28 mouse cellular contexts compared by ENCODE assay signal in genomic region chr9:56810916-56811315, GRCm38 (mm10). TPM values are rescaled to one million over a fixed set of nuclear protein-coding genes. Genes with fewer than 3 reads are reported as not detected.
DNase-seq lines count a peak whose midpoint lies in the region; ATAC-seq and TF ChIP-seq lines count a peak whose summit lies in the region.
"Had no signal": no experiment of that assay in that cellular context is flagged by ENCODE, and none has a peak within 500 bp of the region (broad histone marks: within the 10 kb centered on the region; RNA-seq: fewer than 3 reads in every experiment).

No protein-coding gene starts in this region.

- H3K4me2 ChIP-seq in hindbrain, postnatal 0 days (ENCODE audit: low read depth, low read length) = no peak overlapping the region
- H3K4me2 ChIP-seq in hindbrain, embryonic 11.5 days (replicated peaks; ENCODE audit: low read depth, low read length) = no peak overlapping the region
- no peak overlapping the region for H3K4me2 ChIP-seq in lung, embryonic 14.5 days
- H3K4me2 ChIP-seq: embryonic facial prominence, embryonic 12.5 days; forebrain, embryonic 13.5 days; heart, embryonic 12.5 days; heart, embryonic 15.5 days; hindbrain, embryonic 14.5 days had no signal

- no peaks in the 10 kb centered on the region for H3K36me3 ChIP-seq in hindbrain, postnatal 0 days (ENCODE audit: insufficient read depth, low read length)
- H3K36me3 ChIP-seq in hindbrain, embryonic 11.5 days (ENCODE audit: control insufficient read depth, insufficient read depth, low read length) = no peaks in the 10 kb centered on the region
- no peaks in the 10 kb centered on the region for H3K36me3 ChIP-seq in lung, embryonic 14.5 days (ENCODE audit: insufficient read depth)
- H3K36me3 ChIP-seq: embryonic facial prominence, embryonic 12.5 days; forebrain, embryonic 10.5 days; G1E; heart, embryonic 12.5 days; heart, embryonic 15.5 days; hindbrain, embryonic 10.5 days had no signal

- no peaks in the 10 kb centered on the region for H3K9me3 ChIP-seq in hindbrain, postnatal 0 days (ENCODE audit: low read length)
- H3K9me3 ChIP-seq in hindbrain, embryonic 11.5 days (ENCODE audit: control insufficient read depth, low read length) = no peaks in the 10 kb centered on the region
- H3K9me3 ChIP-seq in lung, embryonic 14.5 days (ENCODE audit: low read depth, low read length) = no peaks in the 10 kb centered on the region
- H3K9me3 ChIP-seq: forebrain, embryonic 10.5 days; heart, embryonic 15.5 days; hindbrain, embryonic 10.5 days had no signal

- no peak overlapping the region for H3K9ac ChIP-seq in hindbrain, postnatal 0 days (replicated peaks; ENCODE audit: low read length)
- no peak overlapping the region for H3K9ac ChIP-seq in hindbrain, embryonic 11.5 days (ENCODE audit: low read depth, low read length)
- no peak overlapping the region for H3K9ac ChIP-seq in lung, embryonic 14.5 days
- H3K9ac ChIP-seq: embryonic facial prominence, embryonic 12.5 days; forebrain, embryonic 13.5 days; heart, embryonic 12.5 days; heart, embryonic 15.5 days; hindbrain, embryonic 14.5 days had no signal

- TF ChIP-seq CTCF in hindbrain, postnatal 0 days (IDR thresholded peaks at IDR 0.05; ENCODE audit: low read depth) = no peak
- TF ChIP-seq CTCF in lung, embryonic 14.5 days (IDR thresholded peaks at IDR 0.05; ENCODE audit: low read depth) = no peak
- TF ChIP-seq CTCF in lung, adult 2 months (IDR thresholded peaks at IDR 0.05; ENCODE audit: insufficient read depth, low read length) = no peak

- no peak for TF ChIP-seq POLR2A in lung, adult 2 months (IDR thresholded peaks at IDR 0.05; ENCODE audit: borderline replicate concordance, extremely low read depth, low read depth, low read length)

- H3K27ac ChIP-seq in hindbrain, postnatal 0 days = no peak overlapping the region
- no peak overlapping the region for H3K27ac ChIP-seq in hindbrain, embryonic 11.5 days (ENCODE audit: low read depth, low read length)
- no peak overlapping the region for H3K27ac ChIP-seq in lung, embryonic 14.5 days (ENCODE audit: low read depth)
- H3K27ac ChIP-seq: embryonic facial prominence, embryonic 12.5 days; forebrain, embryonic 10.5 days; forebrain, embryonic 13.5 days; heart, embryonic 15.5 days; hindbrain, embryonic 10.5 days; hindbrain, embryonic 14.5 days had no signal

- peak; percentile 62 for DNase-seq in hindbrain, postnatal 0 days (ENCODE audit: low spot score)
- DNase-seq in hindbrain, embryonic 11.5 days (ENCODE audit: low spot score) = no peak
- DNase-seq in lung, embryonic 14.5 days = peak; percentile 53
- no peak for DNase-seq in lung, adult 2 months
- DNase-seq in 416B (ENCODE audit: low read depth) = peak; percentile 7
- DNase-seq in brain, adult 2 months (ENCODE audit: low read depth, low spot score) = peak; percentile 56
- no peak for DNase-seq in urinary bladder, postnatal 14 days (ENCODE audit: low spot score)
- no peak for DNase-seq in retina, postnatal 1 day
- DNase-seq: adrenal gland, adult 2 months; adrenal gland, postnatal 14 days; cerebellum, adult 18-20 months; cerebellum, adult 9-10 months; cerebellum, postnatal 14 days; gastrocnemius, postnatal 25 days; heart, adult 18-20 months; heart, postnatal 10 days; heart, postnatal 36 days had no signal

- 94% methylated on average over 1 of the region's 1 CpGs for WGBS in hindbrain, postnatal 0 days
- 82% methylated on average over 1 of the region's 1 CpGs for WGBS in hindbrain, embryonic 11.5 days
- 53% methylated on average over 1 of the region's 1 CpGs for WGBS in lung, embryonic 14.5 days
- WGBS in lung, adult 2 months = 78% methylated on average over 1 of the region's 1 CpGs

- H3K4me1 ChIP-seq in hindbrain, postnatal 0 days (ENCODE audit: insufficient read depth, low read length) = no peaks in the 10 kb centered on the region
- no peaks in the 10 kb centered on the region for H3K4me1 ChIP-seq in hindbrain, embryonic 11.5 days (replicated peaks; ENCODE audit: control insufficient read depth, insufficient read depth, low read length)
- no peaks in the 10 kb centered on the region for H3K4me1 ChIP-seq in lung, embryonic 14.5 days (ENCODE audit: insufficient read depth)
- H3K4me1 ChIP-seq in lung, adult 2 months (ENCODE audit: control insufficient read depth, insufficient read depth, low read length) = no peaks in the 10 kb centered on the region
- H3K4me1 ChIP-seq: embryonic facial prominence, embryonic 12.5 days; forebrain, embryonic 10.5 days; forebrain, embryonic 13.5 days had no signal

- no peak for ATAC-seq in hindbrain, postnatal 0 days
- ATAC-seq in hindbrain, embryonic 11.5 days (ENCODE audit: low FRiP score) = no peak
- no peak for ATAC-seq in lung, embryonic 14.5 days (ENCODE audit: insufficient read depth)
- ATAC-seq: forebrain, embryonic 13.5 days; forebrain, embryonic 16.5 days; Patski had no signal

- H3K27me3 ChIP-seq in hindbrain, postnatal 0 days (ENCODE audit: insufficient read depth, low read length) = no peaks in the 10 kb centered on the region
- H3K27me3 ChIP-seq in hindbrain, embryonic 11.5 days (ENCODE audit: control insufficient read depth, insufficient read depth, low read length) = no peaks in the 10 kb centered on the region
- H3K27me3 ChIP-seq in lung, embryonic 14.5 days (ENCODE audit: insufficient read depth, low read length) = no peaks in the 10 kb centered on the region
- H3K27me3 ChIP-seq: embryonic facial prominence, embryonic 12.5 days had no signal

- no peak overlapping the region for H3K4me3 ChIP-seq in hindbrain, postnatal 0 days (ENCODE audit: low read length)
- H3K4me3 ChIP-seq in hindbrain, embryonic 11.5 days (ENCODE audit: low read depth, low read length) = no peak overlapping the region
- no peak overlapping the region for H3K4me3 ChIP-seq in lung, embryonic 14.5 days (ENCODE audit: low read depth, low read length)
- no peak overlapping the region for H3K4me3 ChIP-seq in lung, adult 2 months (replicated peaks; ENCODE audit: extremely low read depth, low read depth, low read length)
- H3K4me3 ChIP-seq: embryonic facial prominence, embryonic 12.5 days; forebrain, embryonic 10.5 days; forebrain, embryonic 13.5 days; heart, embryonic 12.5 days; heart, embryonic 15.5 days; hindbrain, embryonic 10.5 days had no signal

RNA-seq across cellular contexts. Expression of gene Lingo1, which starts 14.6 kb away (rescaled TPM):
- 181 and 192 TPM in 2 replicates for total RNA-seq in hindbrain, postnatal 0 days (2014; rRNA removed)
- polyA plus RNA-seq in hindbrain, postnatal 0 days (2015; fragmentation: Nextera tagmentation; extraction: Ambion mirVana) = 81.0 and 88.6 TPM in 2 replicates
- 6.7 and 7.2 TPM in 2 replicates for polyA plus RNA-seq in hindbrain, embryonic 11.5 days (2014; fragmentation: Nextera tagmentation; extraction: Ambion mirVana)
- 4.7 and 4.8 TPM in 2 replicates for polyA plus RNA-seq in lung, embryonic 14.5 days (2014; fragmentation: Nextera tagmentation; extraction: Ambion mirVana)
- 4.4 and 6.8 TPM in 2 replicates for polyA plus RNA-seq in lung, adult 2 months (2012; rRNA removed)
- total RNA-seq: CH12.LX had no signal
- polyA plus RNA-seq: G1E had no signal

RNA-seq across cellular contexts. Expression of gene Odf3l1, which starts 53.6 kb away (rescaled TPM):
- 0.42 TPM in 1 of 2 replicates, not detected in the other for total RNA-seq in hindbrain, postnatal 0 days (2014; rRNA removed)
- polyA plus RNA-seq in hindbrain, postnatal 0 days (2015; fragmentation: Nextera tagmentation; extraction: Ambion mirVana) = 0.14 and 0.16 TPM in 2 replicates
- 0.36 and 0.37 TPM in 2 replicates for polyA plus RNA-seq in hindbrain, embryonic 11.5 days (2014; fragmentation: Nextera tagmentation; extraction: Ambion mirVana)
- 0.23 and 1.1 TPM in 2 replicates for polyA plus RNA-seq in lung, embryonic 14.5 days (2014; fragmentation: Nextera tagmentation; extraction: Ambion mirVana)
- polyA plus RNA-seq in lung, adult 2 months (2012; rRNA removed) = 1.7 and 1.8 TPM in 2 replicates
- total RNA-seq: CH12.LX; G1E; heart, adult 18-20 months; heart, postnatal 36 days had no signal
- polyA plus RNA-seq: forebrain, embryonic 10.5 days; forebrain, embryonic 13.5 days; forebrain, embryonic 16.5 days; G1E; hindbrain, embryonic 14.5 days; Patski had no signal

RNA-seq across cellular contexts. Expression of gene Cspg4, which starts 53.9 kb away (rescaled TPM):
- total RNA-seq in hindbrain, postnatal 0 days (2014; rRNA removed) = 42.1 and 46.6 TPM in 2 replicates
- 7.3 and 7.6 TPM in 2 replicates for polyA plus RNA-seq in hindbrain, postnatal 0 days (2015; fragmentation: Nextera tagmentation; extraction: Ambion mirVana)
- 2.6 and 2.7 TPM in 2 replicates for polyA plus RNA-seq in hindbrain, embryonic 11.5 days (2014; fragmentation: Nextera tagmentation; extraction: Ambion mirVana)
- polyA plus RNA-seq in lung, embryonic 14.5 days (2014; fragmentation: Nextera tagmentation; extraction: Ambion mirVana) = 12.3 and 13.9 TPM in 2 replicates
- polyA plus RNA-seq in lung, adult 2 months (2012; rRNA removed) = 19.5 and 21.2 TPM in 2 replicates
- polyA plus RNA-seq: G1E had no signal

Comparison
In these comparisons a context has a peak if more than half of its experiments do, and no peak if none do; other contexts are left out.
1. DNase-seq: peak in hindbrain, postnatal 0 days (single experiment), lung, embryonic 14.5 days (single experiment), 416B (single experiment) and brain, adult 2 months (single experiment); none in hindbrain, embryonic 11.5 days (single experiment), lung, adult 2 months (single experiment), urinary bladder, postnatal 14 days (single experiment) and retina, postnatal 1 day (single experiment).
2. RNA of gene Lingo1, which starts 14.6 kb away (polyA plus RNA-seq): 81.0 to 88.6 TPM in hindbrain, postnatal 0 days; 6.7 to 7.2 TPM in hindbrain, embryonic 11.5 days, 4.7 to 4.8 TPM in lung, embryonic 14.5 days and 4.4 to 6.8 TPM in lung, adult 2 months; every median in the first group is over 10 times any median in the second.